Mouse (Mus musculus) embryonic stem cell, embryonic (primary cell): ENCODE measurements around the gene Stpg4.

Experiments used
- CTCF ChIA-PET, 4 experiments: fragments of 300-600 bp in 2 of 4; fragments of 350-600 bp in 2 of 4; sonication (Branson Sonifier 250); formaldehyde crosslinking; loops; one replicate each; lab custom pipeline; 2022; ENCODE audit warnings: inconsistent platforms in 2 of 4; lab: Charles Lee
- POLR2A ChIA-PET, 4 experiments: fragments of 300-600 bp in 2 of 4; fragments of 350-600 bp in 2 of 4; sonication (Branson Sonifier 250); formaldehyde crosslinking; loops; one replicate each; lab custom pipeline; 2022; ENCODE audit warnings: antibody characterized with exemption in 4 of 4, inconsistent platforms in 1 of 4; lab: Charles Lee

Stpg4 gene

GRCm38 (mm10) chr17:87458911-87459749, 31.6 kb upstream of the Stpg4 start:
- ChIA-PET CTCF (interaction anchor here in 3 of 4 experiments (0.6 to 1.9 kb wide), 8 partner anchors 12 to 110 kb away, joined by 3 to 14 read pairs (median 4); partner anchors contain the start of gene Calm2 (in 2 of the 3)), POLR2A (interaction anchor here (0.5 to 24.3 kb wide), 45 partner anchors 10 to 704 kb away, joined by 3 to 691 read pairs (median 4); partner anchors contain the start of genes Calm2 (in 4 of the 4), Msh2 (in 1 of the 4) and Ttc7 (in 1 of the 4))

- POLR2A ChIA-PET: interaction anchor here (0.5 to 24.3 kb wide), 21 partner anchors 11 to 97 kb away, joined by 3 to 691 read pairs (median 6); partner anchors contain the start of gene Calm2 (in 4 of the 4)
- CTCF ChIA-PET: interaction anchor here in 1 of 4 experiments (0.6 kb wide), 1 partner anchor 10 kb away, joined by 4 read pairs; no protein-coding TSS in a partner anchor
Measured at GRCm38 (mm10) chr17:87457961-87458360, 30.4 kb upstream of the Stpg4 start.

GRCm38 (mm10) chr17:87454121-87454520, 26.6 kb upstream of the Stpg4 start:
- POLR2A ChIA-PET: interaction anchor here in 2 of 4 experiments (0.8 to 24.3 kb wide), 9 partner anchors 8 to 139 kb away, joined by 3 to 691 read pairs (median 4); partner anchors contain the start of gene Calm2 (in 1 of the 2)
- CTCF ChIA-PET: no interaction called here

- ChIA-PET POLR2A (interaction anchor here in 2 of 4 experiments (0.8 to 24.3 kb wide), 10 partner anchors 7 to 520 kb away, joined by 3 to 691 read pairs (median 4); partner anchors contain the start of gene Calm2 (in 1 of the 2)), CTCF (no interaction called here)
Measured at GRCm38 (mm10) chr17:87453336-87453735, 25.8 kb upstream of the Stpg4 start.

- CTCF ChIA-PET: interaction anchor here in 3 of 4 experiments (0.6 to 1.9 kb wide), 3 partner anchors 73 to 543 kb away, joined by 3 to 5 read pairs (median 3); no protein-coding TSS in a partner anchor
Measured at GRCm38 (mm10) chr17:87448881-87449280, 21.3 kb upstream of the Stpg4 start.

GRCm38 (mm10) chr17:87448339-87448738, 20.8 kb upstream of the Stpg4 start:
- CTCF ChIA-PET: interaction anchor here in 2 of 4 experiments (0.6 to 1.9 kb wide), 2 partner anchors 73 to 542 kb away, joined by 3 to 5 read pairs; no protein-coding TSS in a partner anchor
- POLR2A ChIA-PET: interaction anchor here (0.7 to 24.3 kb wide), 46 partner anchors 9 to 526 kb away, joined by 3 to 691 read pairs (median 29); partner anchors contain the start of genes Stpg4 (in 2 of the 4), Msh6 (in 1 of the 4) and Socs5 (in 1 of the 4)

More at GRCm38 (mm10) chr17:87448881-87449280, 21.3 kb upstream of the Stpg4 start:
- POLR2A ChIA-PET: interaction anchor here in 3 of 4 experiments (0.7 to 24.3 kb wide), 17 partner anchors 8 to 165 kb away, joined by 3 to 691 read pairs (median 87); partner anchors contain the start of gene Stpg4 (in 1 of the 3)

- ChIA-PET POLR2A (interaction anchor here (0.6 to 24.3 kb wide), 218 partner anchors 9 to 899 kb away, joined by 3 to 691 read pairs (median 6); partner anchors contain the start of genes Msh2 (in 3 of the 4), Msh6 (in 3 of the 4), Stpg4 (in 3 of the 4) and Cript (in 2 of the 4)), CTCF (interaction anchor here in 3 of 4 experiments (0.5 to 1.5 kb wide), 12 partner anchors 26 to 494 kb away, joined by 3 to 9 read pairs (median 4); no protein-coding TSS in a partner anchor)
Measured at GRCm38 (mm10) chr17:87447612-87448200, 20.2 kb upstream of the Stpg4 start.

- CTCF ChIA-PET: interaction anchor here (0.5 to 2.1 kb wide), 22 partner anchors 8 to 623 kb away, joined by 3 to 14 read pairs (median 4); no protein-coding TSS in a partner anchor
Measured at GRCm38 (mm10) chr17:87446767-87447611, 19.4 kb upstream of the Stpg4 start, which contains the start of gene Calm2. TSS of gene Calm2 (minus strand) at chr17:87446935.

GRCm38 (mm10) chr17:87445917-87446766, 18.6 kb upstream of the Stpg4 start:
- POLR2A ChIA-PET: interaction anchor here (0.6 to 24.3 kb wide), 283 partner anchors 8 to 1301 kb away, joined by 3 to 691 read pairs (median 5); partner anchors contain the start of genes Stpg4 (in 4 of the 4), Msh2 (in 3 of the 4), Msh6 (in 3 of the 4) and Ttc7 (in 3 of the 4)
- CTCF ChIA-PET: interaction anchor here (0.5 to 2.1 kb wide), 20 partner anchors 9 to 624 kb away, joined by 3 to 9 read pairs (median 3); no protein-coding TSS in a partner anchor

More at GRCm38 (mm10) chr17:87446767-87447611, 19.4 kb upstream of the Stpg4 start, which contains the start of gene Calm2:
- POLR2A ChIA-PET: interaction anchor here (0.6 to 24.3 kb wide), 286 partner anchors 8 to 1301 kb away, joined by 3 to 691 read pairs (median 5); partner anchors contain the start of genes Stpg4 (in 4 of the 4), Msh2 (in 3 of the 4), Msh6 (in 3 of the 4) and Ttc7 (in 3 of the 4)

GRCm38 (mm10) chr17:87445337-87445916, 17.9 kb upstream of the Stpg4 start:
- ChIA-PET POLR2A (interaction anchor here (0.6 to 24.3 kb wide), 104 partner anchors 9 to 1164 kb away, joined by 3 to 691 read pairs (median 10); partner anchors contain the start of genes Stpg4 (in 3 of the 4), Msh2 (in 2 of the 4), Ttc7 (in 2 of the 4) and Msh6 (in 1 of the 4)), CTCF (interaction anchor here (0.5 to 2.1 kb wide), 10 partner anchors 10 to 207 kb away, joined by 3 to 8 read pairs (median 3); no protein-coding TSS in a partner anchor)

- ChIA-PET CTCF (interaction anchor here in 1 of 4 experiments (1.1 kb wide), 1 partner anchor 30 kb away, joined by 3 read pairs; no protein-coding TSS in a partner anchor), POLR2A (interaction anchor here (0.6 to 24.3 kb wide), 63 partner anchors 9 to 722 kb away, joined by 3 to 691 read pairs (median 8); partner anchors contain the start of genes Stpg4 (in 2 of the 4), Ttc7 (in 2 of the 4), Msh2 (in 1 of the 4) and Socs5 (in 1 of the 4))
Measured at GRCm38 (mm10) chr17:87444763-87445162, 17.2 kb upstream of the Stpg4 start.

- POLR2A ChIA-PET: interaction anchor here in 3 of 4 experiments (0.7 to 24.3 kb wide), 22 partner anchors 9 to 160 kb away, joined by 3 to 691 read pairs (median 6); partner anchors contain the start of gene Stpg4 (in 2 of the 3)
Measured at GRCm38 (mm10) chr17:87441537-87441936, 14.0 kb upstream of the Stpg4 start.

GRCm38 (mm10) chr17:87439441-87439840, 11.9 kb upstream of the Stpg4 start:
- POLR2A ChIA-PET: interaction anchor here in 2 of 4 experiments (0.5 to 24.3 kb wide), 6 partner anchors 19 to 143 kb away, joined by 3 to 691 read pairs (median 12); no protein-coding TSS in a partner anchor
- CTCF ChIA-PET: no interaction called here

More at GRCm38 (mm10) chr17:87441537-87441936, 14.0 kb upstream of the Stpg4 start:
- CTCF ChIA-PET: interaction anchor here in 1 of 4 experiments (0.5 kb wide), 1 partner anchor 18 kb away, joined by 3 read pairs; no protein-coding TSS in a partner anchor

GRCm38 (mm10) chr17:87433929-87434328, 6.4 kb upstream of the Stpg4 start:
- ChIA-PET CTCF (interaction anchor here in 1 of 4 experiments (0.6 kb wide), 1 partner anchor 12 kb away, joined by 3 read pairs; no protein-coding TSS in a partner anchor), POLR2A (interaction anchor here (0.6 to 11.9 kb wide), 14 partner anchors 10 to 291 kb away, joined by 3 to 303 read pairs (median 4); partner anchors contain the start of gene Calm2 (in 3 of the 4))
